Mouse (Mus musculus): ENCODE data around the gene Sox1. TPM values are rescaled to one million over a fixed set of nuclear protein-coding genes. Genes with fewer than 3 reads are reported as not detected.

The Sox1 gene
- total RNA-seq, 2 experiments from 2014 or later = 0.06 to 0.25 TPM

Small RNA genes within 50 kb of the gene (microRNA-seq; reads per million reads assigned to microRNA genes)
- gene Gm25239 = not detected

Other genes with a start within 250 kb of the Sox1 start
- not detected for gene A230072I06Rik, start 116.5 kb upstream of the Sox1 start, total RNA-seq (2021)
- gene Spaca7, start 177.7 kb downstream of the Sox1 start, total RNA-seq (2021) = not detected